Mouse (Mus musculus) large intestine, adult 2 months (tissue): ENCODE results near the gene Ablim1. TPM values are rescaled to one million over a fixed set of nuclear protein-coding genes. Genes with fewer than 3 reads are reported as not detected.

ENCODE experiments used
- DNase-seq: peaks from one replicate; pipeline ENCODE4 v3.0.0-alpha.2; 2012; ENCODE audit warnings: low read depth, low spot score
- WGBS: fragments of 180-500 bp; shearing (Covaris S2); methylation state at CpG from one replicate; pipeline ENCODE4 v1.1.7; 2018; 5-methylcytosine and 5-hydroxymethylcytosine counted together
- polyA plus RNA-seq: library from polyadenylated mRNA; depleted of rRNA; stranded (reverse); fragments of >200 nt; gene quantifications from 2 replicates; pipeline ENCODE4 v1.2.3, GENCODE M21; 2012

The Ablim1 gene
- polyA plus RNA-seq, 1 experiment: 14.1 TPM

DNA sequence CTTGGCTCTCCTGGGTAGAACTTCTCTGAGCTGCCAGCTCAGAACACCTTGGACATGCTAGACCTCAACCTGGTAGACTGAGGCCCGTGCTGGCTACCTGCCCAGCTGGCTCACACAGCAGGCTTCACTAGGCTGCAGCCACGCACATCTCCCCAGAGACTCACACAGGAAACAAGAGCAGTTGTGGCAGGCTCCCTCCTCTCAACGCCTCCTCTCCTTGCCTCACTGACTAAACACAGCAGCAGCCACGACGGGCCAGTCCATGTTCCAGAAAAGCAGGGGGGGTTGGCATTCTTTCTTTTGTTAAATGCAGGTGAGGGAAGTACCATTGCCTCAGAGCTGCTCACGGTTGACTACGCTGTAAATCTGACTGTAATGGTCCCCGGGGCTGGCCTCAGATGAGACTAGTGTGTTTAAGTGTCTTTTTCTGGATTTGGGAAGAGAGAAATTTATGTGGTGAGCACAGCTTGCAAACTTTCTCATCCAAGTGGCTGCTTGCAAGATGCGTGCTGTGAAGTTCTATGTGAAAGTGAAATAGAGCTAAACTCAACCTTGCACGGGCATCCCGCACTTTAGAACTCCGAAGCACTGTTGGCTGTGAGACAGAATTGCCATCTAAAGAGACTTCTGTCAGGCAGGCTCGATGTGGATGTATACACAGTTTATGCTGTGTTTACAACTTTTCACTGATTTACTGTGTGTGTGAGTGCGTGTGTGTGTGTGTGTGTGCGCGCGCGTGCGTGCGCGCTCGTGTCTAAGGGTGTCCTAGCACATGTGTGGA lies 195.7 kb downstream of the Ablim1 start:
- no peak for DNase-seq
- WGBS: 13% methylated on average over 22 of the region's 22 CpGs

DNA sequence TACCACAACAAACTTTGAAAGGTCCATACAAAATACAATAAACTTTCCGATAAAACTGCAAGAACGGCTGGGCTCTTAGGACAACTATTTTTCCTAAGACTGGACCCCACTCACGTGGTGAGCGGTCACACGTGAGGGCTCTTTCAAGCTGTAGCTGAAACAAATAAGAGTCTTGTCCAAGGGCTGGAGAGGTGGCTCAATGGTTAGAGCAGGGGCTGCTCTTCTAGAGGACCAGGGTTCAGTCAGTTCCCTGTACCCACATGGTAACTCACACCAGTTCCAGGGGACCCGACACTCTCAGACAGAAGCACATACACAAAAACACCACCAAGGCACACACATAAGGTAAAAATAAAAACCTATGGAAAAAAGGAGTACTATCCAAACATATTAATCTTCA lies 197.0 kb downstream of the Ablim1 start:
- WGBS: 26% methylated on average over 6 of the region's 6 CpGs
- no peak for DNase-seq

DNA sequence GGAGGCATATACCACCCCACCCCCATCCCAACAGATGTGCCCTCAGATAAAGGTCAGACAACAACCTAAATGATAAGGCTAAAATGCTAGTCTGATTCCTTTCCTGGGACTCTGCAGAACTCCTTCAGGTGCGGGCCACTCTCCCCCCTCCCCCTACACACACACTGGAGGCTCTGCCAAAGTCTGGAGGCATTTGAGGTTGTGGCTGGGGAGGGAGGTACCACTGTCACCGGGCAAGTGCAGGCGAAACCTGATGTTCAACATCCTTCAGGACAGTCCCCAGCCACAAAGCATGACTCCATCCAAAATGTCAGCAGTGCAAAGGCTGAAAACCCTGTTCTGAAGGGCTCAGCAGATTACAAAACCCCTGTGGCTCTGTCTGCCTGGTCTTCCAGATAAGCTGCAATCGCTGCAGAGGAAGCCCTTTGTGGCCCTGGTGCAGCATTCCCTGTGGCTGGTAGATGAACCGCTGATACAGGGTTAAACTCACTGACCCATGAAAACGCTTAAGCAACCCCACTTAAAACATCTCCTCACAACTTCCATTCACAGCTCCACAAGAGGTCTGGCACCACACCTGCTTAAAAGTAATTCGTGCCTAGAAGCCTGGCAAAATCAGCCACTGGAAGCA lies 197.7 kb downstream of the Ablim1 start:
- no peak for DNase-seq
- WGBS: 11% methylated on average over 7 of the region's 7 CpGs

DNA sequence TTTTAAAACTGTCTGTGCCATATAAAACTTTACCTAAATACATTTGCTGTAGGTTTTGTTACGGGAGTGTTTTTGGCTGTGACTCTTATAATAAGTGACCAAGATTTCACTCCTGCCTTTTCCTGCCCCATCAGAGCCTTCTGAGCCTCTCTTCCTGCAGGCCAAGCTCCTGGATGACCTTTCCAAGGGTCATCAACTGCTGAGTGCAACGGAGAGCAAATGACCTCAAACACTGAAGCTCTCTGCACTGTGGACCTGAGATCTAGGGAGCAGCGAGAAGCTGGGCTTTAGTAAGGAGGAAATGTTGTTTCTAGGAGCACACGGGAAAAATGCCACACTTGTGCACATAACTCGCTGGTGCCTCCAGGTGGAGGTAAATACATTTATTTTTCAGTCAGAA lies 199.0 kb downstream of the Ablim1 start:
- no peak for DNase-seq
- 28% methylated on average over 5 of the region's 5 CpGs for WGBS

DNA sequence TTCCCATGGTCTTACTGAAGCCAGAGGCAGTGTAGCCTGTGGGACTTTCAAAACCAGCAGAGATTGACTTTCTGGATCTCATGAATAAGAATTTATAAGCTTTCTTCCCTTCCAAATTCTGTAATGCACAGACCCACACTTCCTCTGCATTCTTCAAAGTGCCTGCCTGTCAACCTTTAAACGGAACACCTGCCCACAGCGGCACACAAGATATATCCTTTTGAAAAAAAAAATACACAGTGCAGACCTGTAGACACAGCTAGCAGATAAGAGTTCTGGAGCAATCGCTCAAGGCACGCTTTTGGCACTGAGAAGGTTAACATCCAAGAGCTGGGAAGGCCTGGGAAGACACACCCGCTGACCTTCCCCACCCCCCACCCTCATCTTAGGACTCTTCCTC lies 199.8 kb downstream of the Ablim1 start:
- no peak for DNase-seq
- 39% methylated on average over 5 of the region's 5 CpGs for WGBS

DNA sequence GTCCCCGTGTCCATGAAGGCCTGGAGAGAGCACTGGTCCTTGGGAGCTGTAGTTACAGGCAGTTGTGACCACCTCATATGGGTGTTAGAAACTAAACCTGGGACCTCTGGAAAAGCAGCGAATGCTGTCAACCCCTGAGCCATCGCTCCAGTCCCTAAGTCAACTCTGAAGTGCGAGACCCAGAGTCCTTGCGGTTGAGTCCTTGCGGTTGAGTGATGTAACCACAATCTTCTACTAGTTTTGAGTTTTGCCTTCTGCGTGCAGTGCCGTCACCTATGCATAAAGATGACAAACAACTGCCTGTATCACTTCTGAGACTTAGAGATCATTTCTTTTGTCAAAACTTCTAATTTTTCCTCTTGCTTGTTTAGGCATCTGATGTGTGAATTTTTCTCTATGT lies 200.7 kb downstream of the Ablim1 start:
- 88% methylated on average over 8 of the region's 8 CpGs for WGBS
- DNase-seq: no peak

DNA sequence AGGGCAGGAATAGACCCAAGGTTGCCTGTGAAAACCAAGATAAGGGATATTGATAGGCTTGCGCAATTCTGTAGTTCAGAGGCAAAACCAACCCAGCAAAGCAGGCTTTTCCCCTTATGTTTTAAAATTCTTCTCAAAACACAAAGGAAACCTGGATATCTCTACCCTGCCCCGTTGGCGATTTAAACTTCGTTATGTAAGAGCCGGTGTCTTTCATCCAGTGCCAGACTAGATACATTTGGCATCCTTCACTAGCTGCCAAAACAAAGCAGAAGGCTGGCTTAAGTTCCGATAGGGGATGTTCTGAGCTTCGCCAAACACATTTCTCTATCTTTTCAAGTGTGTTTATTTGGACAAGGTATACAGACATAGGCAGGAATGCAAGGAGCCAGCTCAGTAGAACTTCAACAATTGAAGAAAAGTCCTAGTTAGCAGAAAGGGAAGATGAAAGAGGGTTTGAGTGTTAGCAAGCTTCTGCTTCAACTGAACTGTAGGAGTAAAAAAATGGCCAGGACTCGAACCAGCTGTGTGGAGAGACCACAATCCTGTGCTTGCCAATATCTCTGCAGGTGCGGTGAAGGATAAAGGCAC lies 201.8 kb downstream of the Ablim1 start:
- DNase-seq: no peak
- 18% methylated on average over 9 of the region's 9 CpGs for WGBS

DNA sequence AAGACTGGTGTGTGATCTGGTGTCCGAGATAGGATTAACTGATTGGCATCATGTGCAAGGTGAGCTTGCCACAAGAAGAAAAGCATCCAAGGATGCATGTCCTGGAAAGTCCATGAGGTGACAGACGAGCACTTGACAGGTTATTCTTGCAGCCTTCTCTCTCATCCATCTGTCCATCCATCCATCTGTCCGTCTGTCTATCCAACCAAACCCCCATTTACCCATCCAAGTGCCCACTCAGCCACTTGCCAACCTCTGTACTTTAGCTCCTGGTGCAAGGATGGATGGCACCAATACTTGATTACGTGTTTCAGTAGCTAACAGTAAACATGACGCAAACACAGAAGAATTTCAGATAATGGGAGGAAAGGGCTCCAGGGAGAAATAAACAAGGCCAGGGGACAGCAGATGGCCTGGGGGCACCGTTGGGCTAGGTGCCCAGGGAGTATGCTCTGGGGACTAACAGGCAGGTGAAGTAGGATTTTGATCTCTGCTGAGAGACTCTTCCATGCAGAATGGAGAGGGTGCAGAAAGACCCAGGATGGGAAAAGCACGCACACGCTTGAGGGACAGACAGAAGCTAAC lies 202.4 kb downstream of the Ablim1 start:
- 62% methylated on average over 8 of the region's 8 CpGs for WGBS

DNA sequence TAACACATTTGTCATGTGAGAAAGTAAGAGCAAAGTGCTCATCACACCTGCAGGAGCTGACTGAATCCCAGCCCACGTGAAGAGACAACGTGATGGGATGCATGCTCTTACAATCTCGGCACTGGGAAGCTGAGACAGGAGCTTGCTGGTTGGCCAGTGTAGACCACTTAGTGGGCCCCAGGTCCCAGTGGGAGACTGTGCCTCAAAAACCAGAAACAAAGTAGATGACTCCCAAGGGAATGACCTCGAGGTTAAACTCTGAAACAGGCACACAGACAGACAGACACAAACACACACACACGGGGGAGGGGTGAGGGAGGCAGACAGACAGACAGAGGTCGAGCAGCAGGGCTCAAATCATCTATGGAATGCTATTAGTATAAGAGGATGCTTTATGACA lies 203.4 kb downstream of the Ablim1 start:
- 75% methylated on average over 6 of the region's 6 CpGs for WGBS
- DNase-seq: no peak

More for the DNA sequence above, 202.4 kb downstream of the Ablim1 start:
- no peak for DNase-seq

DNA sequence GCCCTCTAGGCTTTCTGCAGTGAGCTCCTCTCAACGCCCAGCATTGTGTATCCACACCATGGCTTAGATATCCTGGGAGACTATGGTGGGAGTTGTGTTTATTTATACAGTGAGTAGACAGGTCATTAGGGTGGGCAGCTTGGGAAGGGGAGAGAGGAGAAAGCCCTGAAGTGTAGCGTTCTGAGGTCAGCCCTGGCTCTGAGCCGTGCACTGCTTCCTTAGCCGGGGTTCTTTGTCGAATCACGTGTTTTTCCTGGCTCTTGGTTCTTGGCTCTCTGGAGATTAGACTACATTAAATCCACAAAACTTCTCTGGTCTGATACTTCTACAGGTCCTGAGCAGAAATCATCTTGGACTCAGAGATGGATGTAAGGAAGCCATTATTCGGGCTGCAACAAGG lies 205.1 kb downstream of the Ablim1 start:
- DNase-seq: no peak
- WGBS: 76% methylated on average over 7 of the region's 7 CpGs

DNA sequence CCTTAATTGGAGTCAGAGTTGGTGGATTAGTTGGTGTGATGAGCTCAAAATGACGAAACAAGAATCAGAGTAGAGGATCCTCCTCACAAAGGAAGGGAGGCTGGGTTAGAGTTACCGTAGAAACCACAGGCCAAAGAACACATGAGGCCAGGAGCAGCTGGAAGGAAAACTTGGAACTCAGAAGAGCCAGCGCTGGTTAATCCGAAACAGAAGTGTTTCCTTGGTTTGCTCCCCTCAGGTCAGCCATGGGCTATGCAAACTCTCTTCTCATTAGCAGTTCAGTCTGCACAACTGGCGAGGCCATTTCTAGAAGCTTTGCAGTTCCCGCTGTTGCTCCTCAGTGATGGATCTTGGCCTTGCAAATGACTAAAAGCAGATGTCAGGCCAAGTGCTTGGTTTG lies 208.2 kb downstream of the Ablim1 start:
- WGBS: 73% methylated on average over 6 of the region's 6 CpGs
- no peak for DNase-seq

DNA sequence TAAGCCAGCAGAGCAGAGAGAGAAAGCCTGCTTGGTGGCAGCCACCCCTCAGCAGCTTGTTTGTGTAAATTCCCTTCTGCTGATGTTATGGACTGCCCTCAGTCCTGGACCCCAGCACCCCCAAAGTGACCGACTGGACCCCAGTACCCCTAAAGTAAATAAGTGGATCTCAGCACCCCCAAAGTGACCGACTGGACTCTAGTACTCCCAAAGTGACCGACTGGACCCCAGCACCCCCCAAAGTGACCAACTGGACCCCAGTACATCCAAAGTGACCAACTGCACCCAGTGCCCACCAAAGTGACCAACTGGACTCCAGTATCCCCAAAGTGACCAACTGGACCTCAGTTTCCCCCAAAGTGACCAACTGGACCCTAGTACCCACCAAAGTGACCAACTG lies 208.7 kb downstream of the Ablim1 start:
- DNase-seq: no peak
- 100% methylated on average over 3 of the region's 3 CpGs for WGBS

DNA sequence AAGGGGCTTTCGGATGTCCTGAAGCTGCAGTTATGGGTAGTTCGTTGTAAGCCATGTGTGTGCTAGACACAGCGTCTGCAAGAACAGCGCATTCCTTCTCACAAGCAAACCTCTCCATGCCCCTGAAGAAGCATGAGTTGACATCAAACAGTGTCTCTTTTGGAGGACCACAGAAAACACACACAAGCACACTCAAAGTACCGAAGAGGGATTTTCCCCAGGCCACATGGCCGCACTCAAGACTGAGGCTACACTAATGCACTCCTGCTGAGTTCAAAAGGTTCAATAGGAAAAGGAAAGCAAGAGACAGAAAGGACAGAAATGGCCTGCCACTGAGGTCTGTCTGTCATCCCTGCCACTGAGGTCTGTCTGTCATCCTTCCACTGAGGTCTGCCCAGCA lies 209.6 kb downstream of the Ablim1 start:
- WGBS: 88% methylated on average over 6 of the region's 6 CpGs
- no peak for DNase-seq

DNA sequence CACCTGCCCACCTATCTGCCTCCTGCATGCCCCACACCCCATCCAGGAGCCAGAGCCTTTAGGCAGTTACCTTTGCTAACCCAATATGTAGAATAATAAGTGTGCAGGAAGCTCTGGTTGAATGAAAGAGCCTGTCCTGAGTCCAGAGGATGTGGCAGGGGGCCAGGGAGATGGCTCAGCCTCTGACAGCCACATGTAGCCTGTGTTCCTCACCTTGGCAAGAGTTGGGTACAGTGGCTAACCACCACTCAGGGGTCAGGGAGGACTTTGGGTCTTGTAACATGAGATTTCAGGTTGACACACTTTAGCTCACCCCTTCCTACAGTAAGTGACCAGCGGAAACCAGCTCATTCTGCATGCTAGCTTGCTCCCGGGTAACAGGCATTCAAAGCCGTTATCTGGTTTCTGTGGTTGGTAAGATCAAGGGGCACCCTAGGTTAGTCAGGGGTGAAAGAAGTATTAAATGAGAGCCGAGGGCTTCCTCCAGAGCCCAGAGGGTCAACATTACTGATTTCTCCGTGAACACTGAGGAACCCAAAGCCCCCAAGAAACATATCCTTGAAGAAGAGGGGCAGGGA lies 210.5 kb downstream of the Ablim1 start:
- no peak for DNase-seq
- WGBS: 85% methylated on average over 5 of the region's 5 CpGs

DNA sequence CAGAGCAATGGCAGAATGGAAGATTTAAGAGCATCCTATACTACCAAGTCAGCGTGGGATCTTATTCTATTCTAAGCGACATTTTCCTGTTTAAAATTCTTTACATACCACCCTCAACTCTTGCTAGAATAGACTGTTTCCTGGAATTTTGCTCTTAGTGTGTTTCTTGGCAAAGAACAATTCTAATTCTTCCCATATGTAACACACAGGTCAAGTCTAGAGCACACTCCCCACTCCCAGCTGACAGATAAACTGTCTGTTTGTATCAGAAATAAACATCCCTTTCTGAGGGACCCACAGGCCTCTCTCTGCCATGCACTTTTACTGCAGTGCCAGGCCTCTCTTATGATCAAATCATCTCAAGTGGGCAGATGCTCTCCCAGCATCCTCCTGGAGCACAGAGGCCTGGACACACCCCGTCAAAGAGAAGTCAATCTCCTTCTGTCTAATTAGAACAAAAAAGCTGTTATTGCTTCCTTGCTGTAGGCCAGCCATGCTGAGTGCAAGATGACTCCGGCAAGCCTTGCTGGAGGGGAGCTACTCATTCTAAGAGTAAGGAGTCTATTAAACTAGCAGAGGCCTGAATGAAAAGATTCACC lies 211.3 kb downstream of the Ablim1 start:
- no peak for DNase-seq
- 48% methylated on average over 4 of the region's 4 CpGs for WGBS

DNA sequence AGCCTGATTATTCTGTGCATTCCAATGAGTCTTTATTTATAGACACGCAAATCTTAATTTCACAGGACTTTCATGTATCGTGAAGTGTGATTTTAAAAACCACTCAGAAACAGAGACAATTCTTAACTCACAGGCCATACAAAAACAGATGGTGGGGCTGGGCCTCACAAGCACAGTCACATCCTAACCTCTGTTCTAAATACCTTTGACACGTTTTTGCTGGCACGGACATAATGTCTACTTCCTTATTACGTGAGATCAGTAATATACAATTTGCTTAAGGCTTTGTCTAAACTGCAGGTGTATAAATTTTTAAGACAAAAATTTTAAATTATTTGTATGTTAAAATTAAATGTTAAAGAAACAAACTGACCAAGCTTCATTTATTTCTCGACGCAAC lies 212.7 kb downstream of the Ablim1 start:
- WGBS: 34% methylated on average over 7 of the region's 7 CpGs

DNA sequence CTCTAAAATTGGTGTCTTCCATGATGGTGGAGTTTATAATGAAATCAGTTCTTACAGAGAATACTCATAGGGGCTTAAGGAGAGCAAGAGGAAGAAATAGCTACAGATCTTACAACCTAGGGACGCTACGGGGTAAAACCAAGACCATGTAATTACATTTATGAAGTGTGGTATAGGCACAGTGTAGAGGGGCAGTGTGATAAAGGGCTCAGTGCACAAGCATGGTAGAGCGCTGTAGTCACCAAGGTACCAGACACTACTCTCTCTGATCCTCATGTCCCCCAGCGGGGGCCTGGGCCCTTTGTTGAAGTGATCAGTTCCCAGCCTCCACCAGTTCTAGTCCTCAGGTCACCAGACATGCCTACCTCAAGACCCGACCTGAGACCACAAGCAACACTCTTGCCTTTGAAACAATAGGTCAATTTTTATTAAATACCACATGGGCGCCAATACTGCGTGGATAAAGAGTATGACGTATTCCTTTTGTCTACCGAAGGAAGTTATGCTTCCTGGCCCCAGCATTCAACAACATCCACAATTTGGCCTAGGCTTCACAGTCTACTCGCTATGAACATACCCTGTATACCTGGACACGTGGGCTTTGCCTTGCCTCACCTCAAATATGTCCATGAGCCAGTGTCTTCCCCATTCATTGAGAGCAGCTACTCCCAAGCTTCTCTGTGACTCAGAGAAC lies 213.8 kb downstream of the Ablim1 start:
- 87% methylated on average over 11 of the region's 11 CpGs for WGBS
- DNase-seq: no peak

More for the DNA sequence above, 212.7 kb downstream of the Ablim1 start:
- no peak for DNase-seq

DNA sequence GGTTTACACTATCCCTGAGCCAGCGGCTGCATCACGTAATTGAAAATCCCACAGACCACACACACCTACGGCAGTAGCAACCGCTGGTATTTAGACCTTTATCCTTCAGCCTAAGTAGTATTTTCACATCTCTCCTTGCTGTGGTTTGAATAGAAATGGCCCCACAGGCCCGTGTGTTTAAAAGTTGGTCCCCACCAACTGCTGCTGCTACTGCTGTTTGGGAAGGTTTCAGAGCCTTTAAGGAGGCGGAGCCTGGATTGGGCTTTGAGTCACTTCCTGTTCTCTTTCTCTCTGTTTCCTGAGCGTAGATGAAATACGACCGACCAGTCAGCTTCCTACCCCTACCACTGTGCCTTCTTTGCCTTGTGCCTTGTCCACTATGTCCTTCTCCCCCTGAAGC lies 214.7 kb downstream of the Ablim1 start:
- 83% methylated on average over 9 of the region's 9 CpGs for WGBS
- no peak for DNase-seq

DNA sequence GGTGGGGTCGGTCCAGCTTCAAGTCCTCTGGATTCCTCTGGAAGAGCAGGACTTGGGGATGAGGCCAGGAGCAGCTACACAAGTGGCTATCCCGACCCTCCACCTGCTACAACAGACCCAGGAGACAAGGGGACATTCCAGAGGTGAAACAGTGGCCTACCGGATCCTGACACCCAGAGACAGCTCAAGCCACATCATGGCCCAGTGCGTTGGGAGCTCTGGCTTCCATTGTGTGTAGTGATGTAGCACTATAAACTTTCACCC lies 215.7 kb downstream of the Ablim1 start:
- WGBS: 52% methylated on average over 4 of the region's 4 CpGs
- DNase-seq: no peak
